In genomic region chr10:118052477-118052876, GRCm38 (mm10) we compare ENCODE assay signal across 24 mouse cellular contexts.
DNase-seq lines count a peak whose midpoint lies in the region; ATAC-seq and TF ChIP-seq lines count a peak whose summit lies in the region.
"Had no signal": no experiment of that assay in that cellular context is flagged by ENCODE, and none has a peak within 500 bp of the region (broad histone marks: within the 10 kb centered on the region; RNA-seq: fewer than 3 reads in every experiment).

No protein-coding gene starts in this region.

- DNase-seq in heart, adult 11 months = peak; percentile 90
- DNase-seq in heart, postnatal 25 days (ENCODE audit: low spot score) = no peak
- DNase-seq in liver, postnatal 0 days = no peak
- DNase-seq in right cerebral cortex, postnatal 36 days (ENCODE audit: low spot score in 2 of 2) = no peak
- no peak for DNase-seq in right cerebral cortex, postnatal 4 days
- no peak for DNase-seq in left cerebral cortex, postnatal 14 days (ENCODE audit: low spot score in 2 of 2)
- DNase-seq: adrenal gland, postnatal 14 days; cerebellum, adult 8-10 months; kidney, adult 8-10 months; kidney, postnatal 14 days; retina, postnatal 1 day; thymus, adult 2 months had no signal

- peaks cover 6% of the 10 kb centered on the region; the same call in 1 of the 2 replicates for H3K4me1 ChIP-seq in bone marrow, adult 2 months (ENCODE audit: control insufficient read depth, insufficient read depth, low read length)
- H3K4me1 ChIP-seq in liver, postnatal 0 days (ENCODE audit: insufficient read depth) = no peaks in the 10 kb centered on the region
- no peaks in the 10 kb centered on the region for H3K4me1 ChIP-seq in small intestine, adult 2 months (ENCODE audit: control insufficient read depth, insufficient read depth, insufficient read length, low read length)

- H3K9me3 ChIP-seq in liver, postnatal 0 days (ENCODE audit: low read length) = no peaks in the 10 kb centered on the region
- H3K9me3 ChIP-seq: limb, embryonic 10.5 days had no signal

- H3K9ac ChIP-seq in liver, postnatal 0 days (replicated peaks) = no peak overlapping the region
- H3K9ac ChIP-seq: forebrain, embryonic 13.5 days; heart, embryonic 12.5 days; hindbrain, embryonic 13.5 days; liver, embryonic 14.5 days had no signal

- H3K27me3 ChIP-seq in liver, postnatal 0 days (ENCODE audit: insufficient read depth, low read length) = no peaks in the 10 kb centered on the region
- H3K27me3 ChIP-seq in small intestine, adult 2 months (ENCODE audit: control insufficient read depth, insufficient read depth, low read length) = no peaks in the 10 kb centered on the region
- H3K27me3 ChIP-seq: CH12.LX; forebrain, embryonic 13.5 days; heart, embryonic 12.5 days; hindbrain, embryonic 13.5 days had no signal

- peak overlapping the region; percentile 28 for H3K27ac ChIP-seq in bone marrow, adult 2 months (ENCODE audit: control insufficient read depth, insufficient read depth, low read depth, low read length, poor library complexity)
- no peak overlapping the region for H3K27ac ChIP-seq in liver, postnatal 0 days (ENCODE audit: low read depth)
- H3K27ac ChIP-seq in small intestine, adult 2 months (ENCODE audit: insufficient read depth, low read depth, low read length) = peak overlapping the region; percentile 28; the same call in 1 of the 2 replicates
- H3K27ac ChIP-seq: forebrain, embryonic 13.5 days; hindbrain, embryonic 13.5 days; layer of hippocampus, adult 2 months; left cerebral cortex, adult 2 months; limb, embryonic 10.5 days; liver, embryonic 14.5 days had no signal

- no peak overlapping the region for H3K4me3 ChIP-seq in bone marrow, adult 2 months (replicated peaks; ENCODE audit: control insufficient read depth, low read depth, low read length)
- no peak overlapping the region for H3K4me3 ChIP-seq in liver, postnatal 0 days (ENCODE audit: low read depth, low read length)
- H3K4me3 ChIP-seq in small intestine, adult 2 months (ENCODE audit: low read depth, low read length) = no peak overlapping the region
- H3K4me3 ChIP-seq: forebrain, embryonic 13.5 days; heart, embryonic 12.5 days; hindbrain, embryonic 13.5 days; layer of hippocampus, adult 2 months; left cerebral cortex, adult 2 months; limb, embryonic 10.5 days had no signal

- H3K36me3 ChIP-seq in liver, postnatal 0 days (replicated peaks; ENCODE audit: insufficient read depth, low read length) = no peaks in the 10 kb centered on the region
- no peaks in the 10 kb centered on the region for H3K36me3 ChIP-seq in small intestine, adult 2 months (ENCODE audit: control insufficient read depth, insufficient read depth, low read length)
- H3K36me3 ChIP-seq: heart, embryonic 12.5 days; hindbrain, embryonic 13.5 days; limb, embryonic 10.5 days had no signal

- TF ChIP-seq EP300 in liver, postnatal 0 days (IDR thresholded peaks at IDR 0.05; ENCODE audit: low read depth) = no peak

- 64% methylated on average over 12 of the region's 12 CpGs for WGBS in bone marrow, adult 2 months
- 70% methylated on average over 12 of the region's 12 CpGs for WGBS in liver, postnatal 0 days (ENCODE audit: insufficient replicate concordance)
- WGBS in small intestine, adult 2 months = 82% methylated on average over 12 of the region's 12 CpGs

- TF ChIP-seq CTCF in bone marrow, adult 2 months (IDR thresholded peaks at IDR 0.05; ENCODE audit: control insufficient read depth, insufficient read depth, low read length) = no peak
- TF ChIP-seq CTCF in liver, postnatal 0 days (IDR thresholded peaks at IDR 0.05; ENCODE audit: low read depth) = no peak
- TF ChIP-seq CTCF in small intestine, adult 2 months (IDR thresholded peaks at IDR 0.05; ENCODE audit: extremely low read depth, insufficient read length, insufficient replicate concordance, low read depth, low read length) = no peak

- intact Hi-C loops in heart, postnatal 25 days (cut with DNase I) = loop anchor here (5.0 kb wide), 1 partner anchor 260 kb away; the partner anchor contains the start of gene Nup107
- intact Hi-C loops in left cerebral cortex, postnatal 14 days (cut with DNase I) = no loop called here

- H3K4me2 ChIP-seq in liver, postnatal 0 days (ENCODE audit: low read depth, low read length) = no peak overlapping the region
- H3K4me2 ChIP-seq: forebrain, embryonic 13.5 days; heart, embryonic 12.5 days; hindbrain, embryonic 13.5 days had no signal

- ATAC-seq in liver, postnatal 0 days = peak; percentile 59
- ATAC-seq: activated CD4-positive, CD25-positive, alpha-beta regulatory T cell, adult 4 months; forebrain, embryonic 13.5 days; lung, postnatal 0 days had no signal

- no peak for TF ChIP-seq POLR2A in bone marrow, adult 2 months (IDR thresholded peaks at IDR 0.05; ENCODE audit: borderline replicate concordance, control insufficient read depth, low read depth, low read length)
- no peak for TF ChIP-seq POLR2A in small intestine, adult 2 months (IDR thresholded peaks at IDR 0.05; ENCODE audit: low read depth, low read length)
